Comparison of ENCODE assay signal across 20 mouse cellular contexts in the genomic region with DNA sequence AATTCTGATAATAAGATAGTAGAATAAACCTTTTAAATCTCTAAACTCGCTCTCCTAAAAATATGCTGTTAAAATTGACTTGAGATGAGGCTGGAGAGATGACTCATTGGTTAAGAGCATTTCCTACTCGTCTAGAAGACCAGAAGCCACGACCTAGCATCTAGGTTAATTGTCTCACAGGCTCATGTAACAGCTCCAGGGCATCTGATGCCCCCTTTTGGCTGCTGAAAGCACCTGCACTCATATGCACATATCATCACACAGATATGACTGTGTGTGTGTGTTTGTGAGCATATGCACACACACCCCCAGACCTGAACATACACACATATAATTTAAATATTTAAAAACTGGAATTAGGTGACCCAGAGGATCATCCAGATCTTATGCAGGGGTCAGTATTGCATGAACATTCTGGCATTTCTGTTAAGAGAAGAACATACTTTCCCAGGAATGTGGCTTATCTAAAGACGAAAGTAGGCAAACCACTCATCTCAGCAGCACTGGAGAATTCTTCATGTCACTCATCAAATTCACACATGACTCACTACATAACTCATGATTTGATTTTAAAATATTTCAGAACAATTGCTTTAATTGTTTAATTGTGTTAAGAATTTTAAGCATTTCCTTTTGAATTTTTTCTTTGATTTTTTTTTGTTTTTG. TPM values are rescaled to one million over a fixed set of nuclear protein-coding genes. Genes with fewer than 3 reads are reported as not detected.
DNase-seq lines count a peak whose midpoint lies in the region; ATAC-seq and TF ChIP-seq lines count a peak whose summit lies in the region.
"Had no signal": no experiment of that assay in that cellular context is flagged by ENCODE, and none has a peak within 500 bp of the region (broad histone marks: within the 10 kb centered on the region; RNA-seq: fewer than 3 reads in every experiment).

No protein-coding gene starts in this region.

- H3K4me2 ChIP-seq in hindbrain, postnatal 0 days (ENCODE audit: low read depth, low read length), result no peak overlapping the region
- no peak overlapping the region for H3K4me2 ChIP-seq in hindbrain, embryonic 11.5 days (replicated peaks; ENCODE audit: low read depth, low read length)
- no peak overlapping the region for H3K4me2 ChIP-seq in midbrain, postnatal 0 days (ENCODE audit: low read depth, low read length, poor library complexity, severe bottlenecking)
- H3K4me2 ChIP-seq in midbrain, embryonic 15.5 days, result no peak overlapping the region
- H3K4me2 ChIP-seq: forebrain, embryonic 12.5 days; heart, embryonic 12.5 days; hindbrain, embryonic 15.5 days; limb, embryonic 15.5 days had no signal

- peak; percentile 10; the same call in 1 of the 2 replicates for TF ChIP-seq CTCF in hindbrain, postnatal 0 days (IDR thresholded peaks at IDR 0.05; ENCODE audit: low read depth)
- peak; percentile 27; the same call in 1 of the 2 replicates for TF ChIP-seq CTCF in midbrain, postnatal 0 days (IDR thresholded peaks at IDR 0.05)

- no peak for ATAC-seq in hindbrain, postnatal 0 days
- no peak for ATAC-seq in hindbrain, embryonic 11.5 days (ENCODE audit: low FRiP score)
- ATAC-seq in midbrain, postnatal 0 days (ENCODE audit: low FRiP score), result no peak
- no peak for ATAC-seq in midbrain, embryonic 15.5 days (replicated peaks)
- ATAC-seq in granulocyte monocyte progenitor cell, adult 5-6 weeks (replicated peaks; ENCODE audit: poor library complexity, severe bottlenecking), result peak; percentile 23; the same call in 1 of the 2 replicates

- no peak overlapping the region for H3K4me3 ChIP-seq in hindbrain, postnatal 0 days (ENCODE audit: low read length)
- H3K4me3 ChIP-seq in hindbrain, embryonic 11.5 days (ENCODE audit: low read depth, low read length), result no peak overlapping the region
- no peak overlapping the region for H3K4me3 ChIP-seq in midbrain, postnatal 0 days (ENCODE audit: low read depth, low read length)
- H3K4me3 ChIP-seq in midbrain, embryonic 15.5 days, result no peak overlapping the region
- H3K4me3 ChIP-seq: forebrain, embryonic 12.5 days; heart, embryonic 12.5 days; hindbrain, embryonic 15.5 days; limb, embryonic 15.5 days; midbrain, embryonic 10.5 days had no signal

- no peaks in the 10 kb centered on the region for H3K36me3 ChIP-seq in hindbrain, postnatal 0 days (ENCODE audit: insufficient read depth, low read length)
- H3K36me3 ChIP-seq in hindbrain, embryonic 11.5 days (ENCODE audit: control insufficient read depth, insufficient read depth, low read length), result no peaks in the 10 kb centered on the region
- no peaks in the 10 kb centered on the region for H3K36me3 ChIP-seq in midbrain, postnatal 0 days (ENCODE audit: insufficient read depth, low read length)
- no peaks in the 10 kb centered on the region for H3K36me3 ChIP-seq in midbrain, embryonic 15.5 days (replicated peaks)
- H3K36me3 ChIP-seq: forebrain, embryonic 12.5 days; heart, embryonic 12.5 days; hindbrain, embryonic 15.5 days; limb, embryonic 15.5 days; midbrain, embryonic 10.5 days had no signal

- no peaks in the 10 kb centered on the region for H3K9me3 ChIP-seq in hindbrain, postnatal 0 days (ENCODE audit: low read length)
- no peaks in the 10 kb centered on the region for H3K9me3 ChIP-seq in hindbrain, embryonic 11.5 days (ENCODE audit: control insufficient read depth, low read length)
- H3K9me3 ChIP-seq in midbrain, postnatal 0 days (ENCODE audit: low read length), result no peaks in the 10 kb centered on the region
- no peaks in the 10 kb centered on the region for H3K9me3 ChIP-seq in midbrain, embryonic 15.5 days
- H3K9me3 ChIP-seq: forebrain, embryonic 12.5 days; heart, embryonic 12.5 days; hindbrain, embryonic 15.5 days; limb, embryonic 15.5 days; midbrain, embryonic 10.5 days had no signal

- no peak overlapping the region for H3K27ac ChIP-seq in hindbrain, postnatal 0 days
- no peak overlapping the region for H3K27ac ChIP-seq in hindbrain, embryonic 11.5 days (ENCODE audit: low read depth, low read length)
- H3K27ac ChIP-seq in midbrain, postnatal 0 days (ENCODE audit: low read depth, low read length), result no peak overlapping the region
- H3K27ac ChIP-seq in midbrain, embryonic 15.5 days, result no peak overlapping the region
- H3K27ac ChIP-seq: forebrain, embryonic 12.5 days; hindbrain, embryonic 15.5 days; limb, embryonic 15.5 days; midbrain, embryonic 10.5 days had no signal

- WGBS in hindbrain, postnatal 0 days, result 80% methylated on average over 4 of the region's 4 CpGs
- WGBS in hindbrain, embryonic 11.5 days, result 78% methylated on average over 4 of the region's 4 CpGs
- WGBS in midbrain, postnatal 0 days, result 76% methylated on average over 4 of the region's 4 CpGs
- WGBS in midbrain, embryonic 15.5 days, result 80% methylated on average over 4 of the region's 4 CpGs

- H3K4me1 ChIP-seq in hindbrain, postnatal 0 days (ENCODE audit: insufficient read depth, low read length), result no peaks in the 10 kb centered on the region
- H3K4me1 ChIP-seq in hindbrain, embryonic 11.5 days (replicated peaks; ENCODE audit: control insufficient read depth, insufficient read depth, low read length), result no peaks in the 10 kb centered on the region
- H3K4me1 ChIP-seq in midbrain, postnatal 0 days (ENCODE audit: insufficient read depth, low read length), result 0 out of 2 replicates have a peak, but pooled peaks cover 5% of the 10 kb centered on the region
- peaks cover 20% of the 10 kb centered on the region for H3K4me1 ChIP-seq in midbrain, embryonic 15.5 days

- H3K27me3 ChIP-seq in hindbrain, postnatal 0 days (ENCODE audit: insufficient read depth, low read length), result no peaks in the 10 kb centered on the region
- H3K27me3 ChIP-seq in hindbrain, embryonic 11.5 days (ENCODE audit: control insufficient read depth, insufficient read depth, low read length), result no peaks in the 10 kb centered on the region
- no peaks in the 10 kb centered on the region for H3K27me3 ChIP-seq in midbrain, postnatal 0 days (ENCODE audit: insufficient read depth, low read length)
- no peaks in the 10 kb centered on the region for H3K27me3 ChIP-seq in midbrain, embryonic 15.5 days (replicated peaks)
- H3K27me3 ChIP-seq: heart, embryonic 12.5 days; hindbrain, embryonic 15.5 days; limb, embryonic 15.5 days had no signal

- DNase-seq in hindbrain, postnatal 0 days (ENCODE audit: low spot score), result no peak
- DNase-seq in hindbrain, embryonic 11.5 days (ENCODE audit: low spot score), result no peak
- no peak for DNase-seq in midbrain, postnatal 0 days (ENCODE audit: low spot score)
- no peak for DNase-seq in embryo, embryonic 9.5 days (ENCODE audit: extremely low spot score)
- no peak for DNase-seq in thymus, adult 18-20 months
- DNase-seq in layer of hippocampus, adult 18-20 months (ENCODE audit: low spot score in 2 of 2), result no peak
- DNase-seq: cerebellum, postnatal 14 days; kidney, adult 8-10 months; kidney, postnatal 4 days; lung, postnatal 14 days; right cerebral cortex, postnatal 14 days; thymus, postnatal 4 days had no signal

- no peak overlapping the region for H3K9ac ChIP-seq in hindbrain, postnatal 0 days (replicated peaks; ENCODE audit: low read length)
- no peak overlapping the region for H3K9ac ChIP-seq in hindbrain, embryonic 11.5 days (ENCODE audit: low read depth, low read length)
- H3K9ac ChIP-seq in midbrain, postnatal 0 days (replicated peaks; ENCODE audit: low read length, poor library complexity, severe bottlenecking), result no peak overlapping the region
- H3K9ac ChIP-seq in midbrain, embryonic 15.5 days, result no peak overlapping the region
- H3K9ac ChIP-seq: forebrain, embryonic 12.5 days; heart, embryonic 12.5 days; hindbrain, embryonic 15.5 days; limb, embryonic 15.5 days had no signal

RNA-seq across cellular contexts. Expression of gene Gtpbp10, which starts 1.8 kb away (rescaled TPM):
- 12.3 and 18.4 TPM in 2 replicates for total RNA-seq in hindbrain, postnatal 0 days (2014; rRNA removed)
- polyA plus RNA-seq in hindbrain, postnatal 0 days (2015; fragmentation: Nextera tagmentation; extraction: Ambion mirVana), result 13.8 and 14.6 TPM in 2 replicates
- 34.5 and 37.2 TPM in 2 replicates for polyA plus RNA-seq in hindbrain, embryonic 11.5 days (2014; fragmentation: Nextera tagmentation; extraction: Ambion mirVana)
- total RNA-seq in midbrain, postnatal 0 days (2014; rRNA removed), result 15.5 and 21.7 TPM in 2 replicates
- polyA plus RNA-seq in midbrain, postnatal 0 days (2015; fragmentation: Nextera tagmentation; extraction: Ambion mirVana), result 10.5 and 10.6 TPM in 2 replicates
- 19.8 and 20.8 TPM in 2 replicates for polyA plus RNA-seq in midbrain, embryonic 15.5 days (2015; fragmentation: Nextera tagmentation; extraction: Ambion mirVana)
- 24.7 and 27.8 TPM in 2 replicates for total RNA-seq in granulocyte monocyte progenitor cell, adult 5-6 weeks (2014; fragmentation: Nextera tagmentation)
- total RNA-seq in granulocyte monocyte progenitor cell, adult 5-6 weeks (2017), result 31.3 and 37.1 TPM in 2 replicates
- 10 to 100 TPM in 1 of 2 experiments, 1 to 10 TPM in 1; 9.8 to 10.5 TPM for total RNA-seq in layer of hippocampus, adult 18-20 months (2021)

RNA-seq across cellular contexts. Expression of gene Gm8773, which starts 12.4 kb away (rescaled TPM):
- 6.1 and 9.3 TPM in 2 replicates for total RNA-seq in hindbrain, postnatal 0 days (2014; rRNA removed)
- 8.5 and 10.2 TPM in 2 replicates for polyA plus RNA-seq in hindbrain, postnatal 0 days (2015; fragmentation: Nextera tagmentation; extraction: Ambion mirVana)
- 4.0 and 5.0 TPM in 2 replicates for polyA plus RNA-seq in hindbrain, embryonic 11.5 days (2014; fragmentation: Nextera tagmentation; extraction: Ambion mirVana)
- total RNA-seq in midbrain, postnatal 0 days (2014; rRNA removed), result 8.7 and 11.5 TPM in 2 replicates
- polyA plus RNA-seq in midbrain, postnatal 0 days (2015; fragmentation: Nextera tagmentation; extraction: Ambion mirVana), result 11.9 and 12.2 TPM in 2 replicates
- polyA plus RNA-seq in midbrain, embryonic 15.5 days (2015; fragmentation: Nextera tagmentation; extraction: Ambion mirVana), result 12.0 and 12.5 TPM in 2 replicates
- not detected in 2 replicates for total RNA-seq in granulocyte monocyte progenitor cell, adult 5-6 weeks (2014; fragmentation: Nextera tagmentation)
- total RNA-seq in granulocyte monocyte progenitor cell, adult 5-6 weeks (2017), result not detected in 2 replicates
- not detected for total RNA-seq in layer of hippocampus, adult 18-20 months (2021)
- total RNA-seq: heart, postnatal 25 days had no signal

RNA-seq across cellular contexts. Expression of gene Cldn12, which starts 46.4 kb away (rescaled TPM):
- 17.6 and 17.7 TPM in 2 replicates for total RNA-seq in hindbrain, postnatal 0 days (2014; rRNA removed)
- polyA plus RNA-seq in hindbrain, postnatal 0 days (2015; fragmentation: Nextera tagmentation; extraction: Ambion mirVana), result 11.9 and 12.0 TPM in 2 replicates
- polyA plus RNA-seq in hindbrain, embryonic 11.5 days (2014; fragmentation: Nextera tagmentation; extraction: Ambion mirVana), result 25.7 and 30.9 TPM in 2 replicates
- total RNA-seq in midbrain, postnatal 0 days (2014; rRNA removed), result 16.7 and 21.4 TPM in 2 replicates
- polyA plus RNA-seq in midbrain, postnatal 0 days (2015; fragmentation: Nextera tagmentation; extraction: Ambion mirVana), result 13.9 and 14.5 TPM in 2 replicates
- 17.3 and 18.8 TPM in 2 replicates for polyA plus RNA-seq in midbrain, embryonic 15.5 days (2015; fragmentation: Nextera tagmentation; extraction: Ambion mirVana)
- 1.4 and 3.4 TPM in 2 replicates for total RNA-seq in granulocyte monocyte progenitor cell, adult 5-6 weeks (2014; fragmentation: Nextera tagmentation)
- total RNA-seq in granulocyte monocyte progenitor cell, adult 5-6 weeks (2017), result 4.2 and 7.5 TPM in 2 replicates
- 10 to 100 TPM; 25.8 to 31.2 TPM for total RNA-seq in layer of hippocampus, adult 18-20 months (2021)
